Mouse (Mus musculus) bone marrow macrophage, adult 2 months (primary cell): ENCODE results near the gene Kcnma1. TPM values are rescaled to one million over a fixed set of nuclear protein-coding genes. Genes with fewer than 3 reads are reported as not detected.

ENCODE experiments used
- H3K27ac ChIP-seq: 2 replicates; pipeline ENCODE4 v1.5.1; 2012; ENCODE audit warnings: low read depth, low read length; ENCODE audit not compliant: insufficient read depth
- H3K4me1 ChIP-seq: 2 replicates; pipeline ENCODE4 v1.6.1; 2012; ENCODE audit warnings: low read length; ENCODE audit not compliant: control insufficient read depth, insufficient read depth
- H3K4me3 ChIP-seq: 2 replicates; pipeline ENCODE4 v1.5.1; 2012; ENCODE audit warnings: mild to moderate bottlenecking, low read length, moderate library complexity; ENCODE audit not compliant: insufficient read depth
- CTCF ChIP-seq: IDR thresholded peaks from 2 replicates; pipeline ENCODE4 v1.5.1; 2012; ENCODE audit warnings: low read depth, mild to moderate bottlenecking, low read length, moderate library complexity
- POLR2A ChIP-seq: IDR thresholded peaks from 2 replicates; pipeline ENCODE4 v1.6.1; 2012; ENCODE audit warnings: mild to moderate bottlenecking, low read depth, low read length, borderline replicate concordance
- polyA plus RNA-seq: library from polyadenylated mRNA; stranded (reverse); fragments of >200 nt; gene quantifications from 2 replicates; pipeline ENCODE4 v1.2.4, GENCODE M21; 2012; ENCODE audit not compliant: missing spikeins, insufficient read depth, insufficient read length

Kcnma1 gene
- polyA plus RNA-seq, 1 experiment, result not detected

DNA sequence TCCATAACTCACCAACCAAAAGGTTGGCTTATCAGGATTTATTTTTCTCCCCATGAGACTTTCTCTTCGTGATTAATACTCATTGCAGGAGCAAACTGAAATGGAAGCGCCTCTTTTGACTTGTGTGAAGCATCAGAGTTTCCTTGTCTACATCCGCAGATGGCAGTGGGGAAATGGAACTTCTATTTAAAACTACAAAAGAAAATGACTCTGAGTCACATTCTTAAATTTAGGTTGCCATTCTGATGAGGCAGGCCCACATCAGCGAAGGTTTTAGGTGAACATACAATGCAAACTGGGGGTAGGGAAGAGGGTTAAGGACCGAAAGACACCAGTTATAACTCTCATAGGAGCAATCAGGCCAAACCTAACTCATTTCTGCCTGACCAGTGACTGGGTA lies 419.7 kb downstream of the Kcnma1 start:
- no peaks in the 10 kb centered on the region for H3K4me1 ChIP-seq
- no peak overlapping the region for H3K4me3 ChIP-seq
- no peak overlapping the region for H3K27ac ChIP-seq
- no peak for TF ChIP-seq CTCF
- no peak for TF ChIP-seq POLR2A

- TF ChIP-seq POLR2A (no peak), CTCF (no peak)
- H3K4me1 ChIP-seq, result no peaks in the 10 kb centered on the region
- no peak overlapping the region for H3K4me3 ChIP-seq
- H3K27ac ChIP-seq, result no peak overlapping the region
Observed at GRCm38 (mm10) chr14:23592826-23593447, 421.4 kb downstream of the Kcnma1 start.

DNA sequence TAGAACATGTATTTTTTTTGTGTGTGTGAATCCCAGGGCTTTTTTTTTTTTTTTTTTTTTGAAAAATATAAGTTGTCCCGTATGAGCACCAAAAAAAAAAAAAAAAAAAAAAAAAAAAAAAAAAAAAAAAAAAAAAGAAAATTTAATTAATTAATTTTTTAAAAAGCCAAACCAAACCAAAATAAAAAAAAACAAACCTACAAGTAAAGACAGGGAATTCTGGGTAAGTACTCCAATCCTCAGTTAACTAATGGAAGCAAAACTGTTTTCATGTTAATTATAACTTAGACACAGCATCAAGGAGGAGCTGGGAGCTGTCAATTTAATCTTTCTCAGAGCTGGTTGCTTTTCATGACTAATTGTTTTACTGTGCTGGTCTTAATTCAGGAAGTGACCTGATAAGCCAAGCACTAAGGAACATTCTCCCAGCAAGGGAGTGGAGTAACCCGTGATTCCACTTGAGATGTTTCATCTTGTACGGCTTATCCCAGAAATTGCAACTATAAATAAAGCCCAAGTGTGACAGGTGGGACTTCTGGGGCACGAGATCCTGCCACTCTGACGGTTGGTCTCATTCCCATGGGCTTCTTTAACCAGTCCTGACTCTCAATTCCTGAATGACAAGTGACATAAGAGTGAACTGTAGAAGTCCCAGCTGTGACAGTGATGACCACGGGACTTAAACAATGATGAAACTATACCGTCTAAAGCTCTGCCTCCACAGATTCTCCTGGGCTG lies 424.4 kb downstream of the Kcnma1 start:
- H3K4me1 ChIP-seq, result no peaks in the 10 kb centered on the region
- H3K27ac ChIP-seq, result no peak overlapping the region
- TF ChIP-seq CTCF (no peak), POLR2A (no peak)
- H3K4me3 ChIP-seq, result no peak overlapping the region

DNA sequence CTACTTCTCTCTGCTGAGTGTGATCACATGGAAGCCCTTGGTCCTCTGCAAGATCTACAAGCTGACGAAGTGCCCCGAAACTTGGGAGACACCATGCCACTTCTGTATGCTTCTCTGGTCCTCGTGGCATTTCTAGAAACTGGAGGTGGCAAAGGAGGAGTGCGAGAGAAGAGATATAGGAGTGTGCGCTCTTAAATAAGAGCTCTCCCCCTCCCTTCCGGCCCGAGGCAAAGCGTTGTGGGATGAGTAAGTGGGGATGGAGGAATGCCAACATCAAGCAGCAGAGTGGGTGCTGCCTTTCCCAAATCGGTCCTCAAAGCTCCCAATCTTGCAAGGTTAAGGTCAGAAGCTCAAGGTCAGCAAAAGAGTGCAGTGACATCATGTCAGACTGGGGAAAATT lies 426.8 kb downstream of the Kcnma1 start:
- Histone ChIP-seq H3K4me1 (no peaks in the 10 kb centered on the region), H3K4me3 (no peak overlapping the region), H3K27ac (no peak overlapping the region)
- no peak for TF ChIP-seq CTCF
- TF ChIP-seq POLR2A, result no peak

- Histone ChIP-seq H3K4me1 (no peaks in the 10 kb centered on the region), H3K27ac (no peak overlapping the region), H3K4me3 (no peak overlapping the region)
- TF ChIP-seq POLR2A (no peak), CTCF (no peak)
Observed at GRCm38 (mm10) chr14:23583235-23583634, 431.1 kb downstream of the Kcnma1 start.

- Histone ChIP-seq H3K4me1 (no peaks in the 10 kb centered on the region), H3K27ac (no peak overlapping the region), H3K4me3 (no peak overlapping the region)
- TF ChIP-seq CTCF (no peak), POLR2A (no peak)
Observed at GRCm38 (mm10) chr14:23581282-23581681, 433.0 kb downstream of the Kcnma1 start.

- Histone ChIP-seq H3K4me1 (no peaks in the 10 kb centered on the region), H3K27ac (no peak overlapping the region), H3K4me3 (no peak overlapping the region)
- TF ChIP-seq POLR2A, result no peak
- TF ChIP-seq CTCF, result no peak
Observed at GRCm38 (mm10) chr14:23575951-23576350, 438.3 kb downstream of the Kcnma1 start.

- no peak overlapping the region for H3K27ac ChIP-seq
- H3K4me3 ChIP-seq, result no peak overlapping the region
- no peak for TF ChIP-seq POLR2A
- H3K4me1 ChIP-seq, result no peaks in the 10 kb centered on the region
Observed at GRCm38 (mm10) chr14:23574136-23574535, 440.2 kb downstream of the Kcnma1 start.

- no peak overlapping the region for H3K27ac ChIP-seq
- H3K4me3 ChIP-seq, result no peak overlapping the region
- no peaks in the 10 kb centered on the region for H3K4me1 ChIP-seq
- TF ChIP-seq POLR2A (no peak), CTCF (no peak)
Observed at GRCm38 (mm10) chr14:23573385-23573784, 440.9 kb downstream of the Kcnma1 start.

GRCm38 (mm10) chr14:23572778-23573177 lies 441.5 kb downstream of the Kcnma1 start:
- no peak overlapping the region for H3K27ac ChIP-seq
- H3K4me1 ChIP-seq, result no peaks in the 10 kb centered on the region
- TF ChIP-seq POLR2A (no peak), CTCF (no peak)

More at GRCm38 (mm10) chr14:23572778-23573177, 441.5 kb downstream of the Kcnma1 start:
- H3K4me3 ChIP-seq, result no peak overlapping the region
